Mouse (Mus musculus) cerebral cortex, adult 2 months (tissue): ENCODE results near the gene Bsn.

Experiments
- WGBS: fragments of 180-500 bp; shearing (Covaris S2); methylation state at CpG from one replicate; pipeline ENCODE4 v1.1.7; 2018; 5-methylcytosine and 5-hydroxymethylcytosine counted together

Gene Bsn

GRCm38 (mm10) chr9:108093586-108093985 lies 96.6 kb downstream of the Bsn start:
- 68% methylated on average over 10 of the region's 10 CpGs for WGBS

GRCm38 (mm10) chr9:108090611-108091120 lies 99.5 kb downstream of the Bsn start:
- WGBS: 98% methylated on average over 7 of the region's 7 CpGs

GRCm38 (mm10) chr9:108085261-108085660 lies 104.9 kb downstream of the Bsn start:
- 93% methylated on average over 4 of the region's 4 CpGs for WGBS

DNA sequence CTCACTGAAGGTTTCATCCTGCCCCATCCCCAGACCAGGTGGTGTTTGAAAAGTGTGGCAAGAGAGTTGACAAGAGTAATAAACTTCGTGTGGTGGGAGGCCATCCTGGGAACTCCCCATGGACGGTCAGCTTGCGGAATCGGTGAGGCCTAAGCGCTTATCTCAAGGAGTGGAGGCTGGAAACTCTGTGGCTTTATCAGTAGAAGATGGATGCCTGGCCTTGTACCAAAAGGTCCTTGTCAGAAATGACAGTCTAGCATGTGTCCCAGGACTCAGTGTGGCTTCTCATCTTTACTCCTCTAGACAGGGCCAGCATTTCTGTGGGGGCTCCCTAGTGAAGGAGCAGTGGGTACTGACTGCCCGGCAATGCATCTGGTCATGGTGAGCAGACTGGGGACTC lies 106.6 kb downstream of the Bsn start:
- WGBS: 91% methylated on average over 6 of the region's 6 CpGs

- 53% methylated on average over 12 of the region's 12 CpGs for WGBS
These were observed 107.2 kb downstream of the Bsn start, which contains the start of gene Rnf123 for GRCm38 (mm10) chr9:108082988-108083431. TSS of gene Rnf123 (minus strand) at chr9:108083346.

- WGBS: 12% methylated on average over 19 of the region's 19 CpGs
These were observed 107.6 kb downstream of the Bsn start for GRCm38 (mm10) chr9:108082549-108082948.

DNA sequence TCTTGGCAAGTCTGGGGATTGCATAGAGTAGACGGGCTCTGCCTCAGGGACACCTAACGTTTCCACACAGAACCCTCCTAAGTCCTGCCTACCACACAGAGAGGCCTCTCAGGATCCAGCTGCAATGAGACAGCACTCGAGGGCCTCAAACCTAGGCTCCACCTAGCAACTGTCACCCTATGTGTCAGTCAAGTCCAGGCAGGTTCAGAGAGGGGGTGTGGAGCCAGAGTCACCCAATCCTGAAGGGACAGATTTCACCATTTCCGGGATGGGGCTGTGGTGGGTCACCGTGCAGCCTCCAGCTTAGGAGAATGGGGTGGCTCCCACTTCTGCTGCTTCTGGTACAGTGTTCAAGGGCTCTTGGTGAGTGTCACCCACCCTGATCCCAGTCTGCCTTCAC lies 110.0 kb downstream of the Bsn start, which contains the start of gene Mst1:
Gene Mst1, plus strand, starts transcription at position 269 of the 400 bp plus-strand sequence.
- WGBS: 86% methylated on average over 5 of the region's 5 CpGs

DNA sequence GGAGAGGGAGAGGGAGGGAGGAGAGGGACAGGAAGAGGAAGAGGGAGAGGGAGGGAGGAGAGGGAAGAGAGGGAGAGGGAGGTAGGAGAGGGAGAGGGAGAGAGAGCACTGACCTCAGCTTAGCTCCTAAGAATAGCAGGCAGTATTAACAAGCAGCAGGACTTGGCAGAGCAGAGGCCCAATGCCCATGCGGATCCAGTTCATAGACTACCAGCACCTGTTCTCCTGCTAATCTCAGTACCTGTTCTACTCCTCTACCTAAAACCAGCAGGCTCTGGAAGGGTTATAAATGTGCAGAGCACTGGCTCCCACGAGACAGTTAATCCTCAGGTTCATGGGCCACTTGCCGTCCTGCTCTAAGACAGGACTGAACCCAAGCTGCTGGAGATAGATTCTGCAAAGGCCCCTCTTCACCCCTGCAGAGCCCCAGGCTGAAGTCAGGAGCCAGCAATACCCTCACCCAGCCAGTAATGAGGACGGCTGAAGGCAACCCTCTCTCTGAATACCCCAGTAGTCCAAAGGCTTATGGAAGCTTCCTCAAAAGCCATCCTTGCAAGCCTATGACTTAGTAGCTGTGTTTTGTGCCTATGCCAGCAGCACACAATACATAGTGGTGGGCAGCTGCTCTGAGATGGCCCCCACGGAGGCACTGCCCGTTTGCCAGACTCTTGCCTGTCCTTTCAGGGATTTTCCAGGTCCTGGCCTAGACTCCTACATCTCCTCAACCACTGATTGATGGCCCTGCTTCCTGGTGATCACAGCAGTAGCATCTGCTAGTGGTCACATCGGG lies 116.8 kb downstream of the Bsn start:
- 65% methylated on average over 7 of the region's 7 CpGs for WGBS

DNA sequence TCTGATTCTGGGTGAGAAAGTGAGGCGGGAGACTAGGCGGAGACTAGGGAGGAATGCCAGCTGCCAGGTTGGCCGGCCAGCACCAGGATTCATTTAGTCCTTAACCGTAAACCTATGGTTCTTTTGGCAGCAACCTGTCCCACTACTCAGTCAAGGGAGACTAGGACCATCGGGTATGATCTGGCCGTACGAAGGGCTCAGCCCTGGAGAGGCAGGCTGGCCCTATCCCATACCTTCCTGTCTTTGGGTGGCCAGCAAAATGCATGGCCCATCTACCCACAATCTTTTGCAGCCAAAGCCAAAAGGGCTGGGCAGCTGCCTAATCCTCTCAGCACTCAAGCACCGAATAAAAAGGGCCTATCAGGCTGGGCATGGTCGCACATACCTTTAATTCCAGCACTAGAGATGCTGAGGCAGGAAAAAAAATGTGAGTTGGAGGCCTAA lies 117.7 kb downstream of the Bsn start:
- 67% methylated on average over 9 of the region's 9 CpGs for WGBS

DNA sequence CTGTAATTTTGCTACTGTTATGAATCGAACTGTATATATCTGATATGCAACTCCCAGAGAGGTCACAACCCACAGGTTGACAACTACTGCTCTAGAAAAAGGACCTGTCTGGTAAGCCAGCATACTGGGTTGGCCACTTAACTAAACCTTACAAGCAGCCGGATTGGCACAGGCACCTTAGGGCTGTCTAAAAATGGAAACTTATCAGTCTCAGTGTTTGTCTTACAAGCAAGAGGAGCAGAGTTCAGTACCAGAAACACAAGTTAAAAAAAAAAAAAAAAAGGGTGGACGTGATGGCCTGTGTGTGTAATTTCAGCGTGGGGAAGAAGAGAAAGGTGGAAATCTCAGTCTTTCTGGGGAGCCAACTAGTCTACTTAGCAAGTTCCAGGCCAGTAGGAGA lies 118.4 kb downstream of the Bsn start:
- WGBS: 89% methylated on average over 4 of the region's 4 CpGs

GRCm38 (mm10) chr9:108069529-108069928 lies 120.7 kb downstream of the Bsn start:
- WGBS: 81% methylated on average over 7 of the region's 7 CpGs

- 91% methylated on average over 9 of the region's 9 CpGs for WGBS
These were observed 121.2 kb downstream of the Bsn start for GRCm38 (mm10) chr9:108069007-108069406.

- 25% methylated on average over 8 of the region's 8 CpGs for WGBS
These were observed 122.3 kb downstream of the Bsn start for GRCm38 (mm10) chr9:108067900-108068299.

- WGBS: 81% methylated on average over 7 of the region's 7 CpGs
These were observed 123.0 kb downstream of the Bsn start for GRCm38 (mm10) chr9:108067199-108067598.

GRCm38 (mm10) chr9:108065491-108066011 lies 124.6 kb downstream of the Bsn start:
- WGBS: 34% methylated on average over 5 of the region's 5 CpGs

DNA sequence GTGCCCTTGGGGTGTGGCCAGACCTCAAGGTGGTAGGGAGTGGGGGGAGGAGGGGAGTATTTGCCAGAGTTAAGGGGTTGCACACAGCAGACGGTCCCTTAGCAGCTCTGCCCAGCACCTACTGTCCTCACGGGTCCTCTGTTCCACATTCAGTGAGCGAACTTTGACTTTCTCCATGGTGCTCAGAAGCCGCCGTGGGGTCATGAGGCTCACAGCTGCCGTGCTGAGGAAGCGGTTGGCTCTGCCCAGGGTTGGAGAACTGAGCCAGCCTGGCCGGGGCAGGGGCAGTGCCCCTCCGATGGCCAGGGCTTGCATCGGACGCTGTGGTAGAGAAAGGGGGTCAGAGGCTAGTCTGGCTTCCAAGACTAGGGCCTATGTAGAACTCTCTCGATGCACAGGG lies 126.8 kb downstream of the Bsn start:
- WGBS: 91% methylated on average over 12 of the region's 12 CpGs

DNA sequence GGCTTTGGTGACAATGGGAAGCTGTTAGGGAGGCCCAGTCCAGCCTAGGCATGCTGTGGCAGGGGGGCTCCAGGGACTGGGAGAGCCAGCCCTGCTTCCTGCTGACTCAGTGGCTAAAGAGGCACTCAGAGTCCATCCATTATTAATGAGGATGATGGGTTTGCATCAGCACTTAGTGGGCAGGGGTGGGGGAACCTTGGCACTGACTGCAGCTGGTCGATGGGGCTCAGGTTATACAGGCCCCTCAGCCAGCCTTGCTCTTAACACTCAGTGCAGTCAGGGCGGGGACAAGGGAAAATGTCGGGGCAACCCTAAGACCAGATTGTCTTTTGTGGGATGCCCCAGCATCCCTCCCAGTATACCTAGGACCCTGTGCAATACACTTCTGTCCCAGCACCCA lies 128.0 kb downstream of the Bsn start:
- 92% methylated on average over 3 of the region's 3 CpGs for WGBS

- WGBS: 94% methylated on average over 9 of the region's 9 CpGs
These were observed 131.9 kb downstream of the Bsn start for GRCm38 (mm10) chr9:108058291-108058690.

DNA sequence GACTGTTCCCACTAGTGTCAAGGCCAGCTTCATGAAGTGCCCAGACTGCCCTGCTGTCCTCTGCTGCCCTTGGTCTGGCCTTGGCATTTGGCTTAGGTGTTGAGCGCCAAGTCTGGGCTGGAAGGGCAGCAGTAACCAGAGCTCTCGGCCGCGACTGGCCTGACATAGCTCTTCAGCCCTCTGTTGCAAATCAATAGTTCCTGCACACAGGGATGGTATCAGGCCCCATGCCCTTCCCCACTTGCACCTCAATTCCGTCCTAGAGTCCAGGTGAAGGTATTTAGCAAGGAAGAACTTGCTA lies 133.0 kb downstream of the Bsn start:
- WGBS: 94% methylated on average over 5 of the region's 5 CpGs

DNA sequence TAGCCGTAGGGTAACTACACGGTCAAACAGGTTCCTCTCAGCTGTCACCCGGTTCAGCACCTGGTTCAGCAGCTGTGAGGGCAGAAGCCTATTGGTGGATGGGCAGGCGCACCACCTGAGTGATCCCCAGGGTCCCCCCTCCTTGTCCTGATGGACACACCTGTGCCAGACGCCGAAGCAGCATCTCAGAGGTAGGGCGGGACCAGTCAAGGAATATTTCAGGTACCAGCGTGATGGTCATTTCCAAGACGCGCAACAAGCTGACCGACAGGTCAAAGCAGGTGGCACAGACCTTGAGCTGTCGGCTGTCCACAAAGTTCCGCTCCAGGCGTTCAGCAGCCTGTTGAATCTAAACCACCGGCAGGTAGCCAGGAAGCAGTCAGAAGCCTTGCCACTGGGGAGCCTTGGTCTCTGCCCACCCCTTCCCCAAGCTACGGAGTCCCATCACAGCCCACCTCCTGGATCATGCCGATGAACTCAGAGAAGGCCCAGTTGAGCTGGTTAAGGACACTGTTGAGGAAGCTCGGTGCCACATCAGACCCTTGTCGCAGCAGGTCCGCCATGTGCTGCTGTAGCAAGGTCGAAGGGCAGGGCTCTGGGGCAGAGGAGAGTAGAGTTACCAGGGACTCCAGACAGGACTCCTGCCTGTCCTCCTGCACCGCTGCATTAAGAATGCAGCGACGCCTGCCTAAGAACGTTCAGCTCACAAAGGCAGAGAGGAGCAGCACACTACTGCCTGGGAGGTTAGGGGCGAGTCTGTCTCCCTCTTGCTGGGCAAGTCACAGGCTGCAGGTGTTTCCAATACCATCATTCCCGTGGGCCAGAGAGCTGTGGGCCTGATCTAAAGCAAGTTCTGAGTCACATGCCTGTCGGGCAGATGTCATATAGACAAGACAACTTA lies 133.6 kb downstream of the Bsn start:
- 86% methylated on average over 28 of the region's 28 CpGs for WGBS

DNA sequence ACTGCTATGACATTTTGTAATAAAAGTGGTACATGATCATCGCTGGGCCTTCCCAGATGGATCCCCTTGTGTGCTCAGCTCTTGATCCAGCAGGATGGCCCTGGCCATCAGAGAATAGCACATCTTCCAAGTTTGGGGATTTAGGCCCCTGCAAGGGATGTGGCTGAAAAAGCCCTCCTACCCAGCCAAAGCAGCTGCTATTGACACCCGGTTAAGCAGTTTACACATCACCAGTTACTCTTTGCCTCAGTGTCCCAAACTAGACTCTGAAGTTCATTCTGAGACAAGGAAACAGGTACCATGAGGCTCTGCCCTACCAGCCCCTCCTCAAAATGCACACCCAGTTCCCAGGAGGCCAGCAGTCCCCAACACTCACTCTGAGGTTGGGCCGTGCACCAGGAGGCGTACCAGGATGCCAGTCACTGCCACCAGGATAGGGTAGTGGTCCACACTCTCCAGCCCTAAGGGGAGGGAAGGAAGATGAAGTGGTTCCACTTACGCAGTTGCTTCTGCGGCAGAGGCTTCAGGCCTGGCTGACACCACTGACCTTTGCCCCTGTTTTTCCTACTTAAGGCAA lies 134.4 kb downstream of the Bsn start:
- WGBS: 90% methylated on average over 6 of the region's 6 CpGs

DNA sequence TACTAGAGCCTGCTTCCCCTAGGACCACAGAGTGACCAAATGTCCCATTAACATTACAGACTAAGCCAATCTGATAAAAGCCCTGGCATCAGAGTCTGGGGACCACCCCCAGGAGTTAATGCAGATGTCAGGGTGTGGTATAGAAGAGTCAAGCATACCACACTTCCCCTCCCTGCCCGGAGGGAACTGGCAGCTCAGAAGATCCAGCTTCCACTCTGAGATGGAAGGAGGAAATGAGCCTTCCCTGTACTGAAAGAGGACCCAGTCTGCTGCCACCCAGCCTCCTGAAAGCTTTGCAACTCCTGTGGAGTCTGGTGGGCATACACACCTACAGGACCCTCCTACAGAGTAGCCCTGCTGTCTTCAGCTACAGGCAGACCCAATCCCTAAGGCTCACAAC lies 135.1 kb downstream of the Bsn start:
- WGBS: 75% methylated on average over 1 of the region's 1 CpGs
